Mouse (Mus musculus): ENCODE data around the gene Aqp1. TPM values are rescaled to one million over a fixed set of nuclear protein-coding genes. Genes with fewer than 3 reads are reported as not detected.

Aqp1 gene
- total and polyA plus RNA-seq, 3 experiments: 57.2 to 95.3 TPM; not detected in 1

- H3K9ac ChIP-seq (ENCODE audit: control insufficient read depth, low read depth, low read length, poor library complexity, severe bottlenecking): no peak overlapping the region
- no peak overlapping the region for H3K4me3 ChIP-seq (ENCODE audit: control insufficient read depth in 1 of 2, insufficient read depth in 1 of 2, low read depth in 2 of 2, low read length in 2 of 2)
- no peaks in the 10 kb centered on the region for H3K27me3 ChIP-seq (ENCODE audit: control insufficient read depth in 1 of 2, insufficient read depth in 2 of 2, low read length in 2 of 2)
- DNase-seq (ENCODE audit: low read depth, low spot score): no peak
- no peaks in the 10 kb centered on the region for H3K9me3 ChIP-seq (replicated peaks; ENCODE audit: insufficient read depth, low read length)
- no peak for TF ChIP-seq ZC3H11A (IDR thresholded peaks at IDR 0.05; ENCODE audit: low read depth, low read length)
- TF ChIP-seq TAL1 (IDR thresholded peaks at IDR 0.05; ENCODE audit: low read length): no peak
- TF ChIP-seq CHD1 (IDR thresholded peaks at IDR 0.05; ENCODE audit: low read depth, low read length): no peak
- TF ChIP-seq KAT2A (conservative IDR thresholded peaks at IDR 0.05; ENCODE audit: low read depth, low read length): no peak
- no peaks in the 10 kb centered on the region for H3K79me2 ChIP-seq (ENCODE audit: control insufficient read depth, insufficient read depth, low read length, poor library complexity)
- H3K36me3 ChIP-seq (ENCODE audit: control insufficient read depth in 1 of 2, insufficient read depth in 2 of 2, low read length in 2 of 2): no peaks in the 10 kb centered on the region
- H3K4me1 ChIP-seq (ENCODE audit: control insufficient read depth in 1 of 2, insufficient read depth in 2 of 2, low read length in 2 of 2): no peaks in the 10 kb centered on the region
- no peak overlapping the region for H3K27ac ChIP-seq (ENCODE audit: control insufficient read depth, low read depth, low read length)
These were observed 40.3 kb downstream of the Aqp1 start for GRCm38 (mm10) chr6:55376511-55376910.

- TF ChIP-seq POLR2AphosphoS5 (IDR thresholded peaks at IDR 0.05; ENCODE audit: borderline replicate concordance, low read depth, low read length) (no peak), E2F4 (IDR thresholded peaks at IDR 0.05; ENCODE audit: borderline replicate concordance, low read depth, low read length) (no peak), POLR2A (IDR thresholded peaks at IDR 0.05; ENCODE audit: control insufficient read depth in 1 of 2, insufficient read depth in 1 of 2, low read depth in 1 of 2, low read length in 2 of 2, poor library complexity in 1 of 2) (no peak), ZNF384 (IDR thresholded peaks at IDR 0.05; ENCODE audit: low read depth, low read length) (no peak), KAT2A (conservative IDR thresholded peaks at IDR 0.05; ENCODE audit: low read depth, low read length) (no peak), ZC3H11A (IDR thresholded peaks at IDR 0.05; ENCODE audit: low read depth, low read length) (no peak), TAL1 (IDR thresholded peaks at IDR 0.05; ENCODE audit: low read length) (no peak), USF1 (IDR thresholded peaks at IDR 0.05; ENCODE audit: low read depth, low read length) (no peak), RAD21 (IDR thresholded peaks at IDR 0.05; ENCODE audit: low read depth, low read length) (no peak), TBP (IDR thresholded peaks at IDR 0.05; ENCODE audit: low read depth, low read length) (no peak), USF2 (IDR thresholded peaks at IDR 0.05; ENCODE audit: borderline replicate concordance in 1 of 2, insufficient read depth in 1 of 2, low read depth in 1 of 2, low read length in 2 of 2) (no peak), UBTF (IDR thresholded peaks at IDR 0.05; ENCODE audit: borderline replicate concordance, insufficient read depth, low read depth, low read length) (no peak), ZKSCAN1 (IDR thresholded peaks at IDR 0.05; ENCODE audit: low read depth, low read length) (no peak), MEF2A (IDR thresholded peaks at IDR 0.05; ENCODE audit: extremely low read depth, insufficient replicate concordance, low read depth, low read length, poor library complexity, severe bottlenecking) (no peak), CHD2 (IDR thresholded peaks at IDR 0.05; ENCODE audit: low read length) (no peak), BHLHE40 (IDR thresholded peaks at IDR 0.05; ENCODE audit: borderline replicate concordance, low read depth, low read length) (no peak), HCFC1 (IDR thresholded peaks at IDR 0.05; ENCODE audit: low read depth, low read length) (no peak), SIN3A (IDR thresholded peaks at IDR 0.05; ENCODE audit: low read length) (no peak)
- Histone ChIP-seq H3K9ac (ENCODE audit: control insufficient read depth, low read depth, low read length, poor library complexity, severe bottlenecking) (no peak overlapping the region), H3K4me1 (ENCODE audit: control insufficient read depth in 1 of 2, insufficient read depth in 2 of 2, low read length in 2 of 2) (no peaks in the 10 kb centered on the region), H3K4me3 (ENCODE audit: control insufficient read depth in 1 of 2, insufficient read depth in 1 of 2, low read depth in 2 of 2, low read length in 2 of 2) (no peak overlapping the region), H3K79me2 (ENCODE audit: control insufficient read depth, insufficient read depth, low read length, poor library complexity) (no peaks in the 10 kb centered on the region), H3K36me3 (ENCODE audit: control insufficient read depth in 1 of 2, insufficient read depth in 2 of 2, low read length in 2 of 2) (no peaks in the 10 kb centered on the region), H3K27ac (ENCODE audit: control insufficient read depth, low read depth, low read length) (no peak overlapping the region), H3K27me3 (ENCODE audit: control insufficient read depth in 1 of 2, insufficient read depth in 2 of 2, low read length in 2 of 2) (no peaks in the 10 kb centered on the region), H3K9me3 (replicated peaks; ENCODE audit: insufficient read depth, low read length) (no peaks in the 10 kb centered on the region)
- DNase-seq (ENCODE audit: low read depth, low spot score): no peak
These were observed 41.2 kb downstream of the Aqp1 start for GRCm38 (mm10) chr6:55377461-55377860.

Measured in MEL (cell line).